Mouse (Mus musculus) brain, adult 2 months (tissue): ENCODE measurements around the gene Ptx4.

Experiments
- DNase-seq: peaks from one replicate; pipeline ENCODE4 v3.0.0; 2011; ENCODE audit warnings: low read depth, low spot score

Ptx4 gene

GRCm38 (mm10) chr17:25120406-25120805 is at the start of gene Ptx4:
TSS of gene Ptx4 (plus strand) at chr17:25120760.
- no peak for DNase-seq

- DNase-seq: peak; percentile 85
These were observed 43.7 kb upstream of the Ptx4 start for GRCm38 (mm10) chr17:25076906-25077305.

- peak; percentile 70 for DNase-seq
These were observed 42.7 kb upstream of the Ptx4 start for GRCm38 (mm10) chr17:25077771-25078372.

GRCm38 (mm10) chr17:25080210-25080609 is 40.4 kb upstream of the Ptx4 start:
- DNase-seq: no peak

GRCm38 (mm10) chr17:25080960-25081381 is 39.6 kb upstream of the Ptx4 start:
- DNase-seq: peak; percentile 33

- DNase-seq: peak; percentile 80
These were observed 38.3 kb upstream of the Ptx4 start for GRCm38 (mm10) chr17:25082081-25082847.

GRCm38 (mm10) chr17:25082887-25083286 is 37.7 kb upstream of the Ptx4 start:
- DNase-seq: no peak

GRCm38 (mm10) chr17:25083444-25083931 is 37.1 kb upstream of the Ptx4 start, which contains the start of gene Tmem204:
TSS of gene Tmem204 (minus strand) at chr17:25083591.
- peak; percentile 37 for DNase-seq

GRCm38 (mm10) chr17:25084835-25085385 is 35.6 kb upstream of the Ptx4 start:
- no peak for DNase-seq

GRCm38 (mm10) chr17:25086724-25087123 is 33.8 kb upstream of the Ptx4 start:
- DNase-seq: no peak

- DNase-seq: no peak
These were observed 31.4 kb upstream of the Ptx4 start for GRCm38 (mm10) chr17:25089158-25089557.

- DNase-seq: no peak
These were observed 30.1 kb upstream of the Ptx4 start for GRCm38 (mm10) chr17:25090450-25090849.

GRCm38 (mm10) chr17:25096221-25096620 is 24.3 kb upstream of the Ptx4 start:
- peak; percentile 70 for DNase-seq

GRCm38 (mm10) chr17:25100052-25100451 is 20.5 kb upstream of the Ptx4 start:
- DNase-seq: no peak

GRCm38 (mm10) chr17:25101338-25101737 is 19.2 kb upstream of the Ptx4 start:
- DNase-seq: peak; percentile 50

- DNase-seq: no peak
These were observed 12.8 kb upstream of the Ptx4 start for GRCm38 (mm10) chr17:25107786-25108185.

- peak; percentile 56 for DNase-seq
These were observed 11.0 kb upstream of the Ptx4 start for GRCm38 (mm10) chr17:25109578-25109977.

GRCm38 (mm10) chr17:25110590-25110989 is 10.0 kb upstream of the Ptx4 start:
- DNase-seq: no peak

GRCm38 (mm10) chr17:25111220-25111619 is 9.3 kb upstream of the Ptx4 start:
- DNase-seq: no peak

GRCm38 (mm10) chr17:25111739-25112422 is 8.7 kb upstream of the Ptx4 start:
- peak; percentile 91 for DNase-seq

- DNase-seq: no peak
These were observed 8.1 kb upstream of the Ptx4 start for GRCm38 (mm10) chr17:25112423-25112810.
